Mouse (Mus musculus) mouse embryonic stem cell (cell line): Measurements from ENCODE around the gene Cep95.

Source experiments
- in situ Hi-C, 2 experiments: fragments of 300-500 bp; cut with MboI; formaldehyde crosslinking; loops; 1 replicate in 1 of 2; 3 replicates in 1 of 2; pipeline ENCODE4 v1.14.3; 2019 to 2020; ENCODE audit warnings: low sequenced_read_pairs in 2 of 2, low pct_unique_long_range_greater_than_20kb in 1 of 2, mixed read lengths in 1 of 2; ENCODE audit not compliant: unreplicated experiment in 1 of 2

Gene Cep95

DNA sequence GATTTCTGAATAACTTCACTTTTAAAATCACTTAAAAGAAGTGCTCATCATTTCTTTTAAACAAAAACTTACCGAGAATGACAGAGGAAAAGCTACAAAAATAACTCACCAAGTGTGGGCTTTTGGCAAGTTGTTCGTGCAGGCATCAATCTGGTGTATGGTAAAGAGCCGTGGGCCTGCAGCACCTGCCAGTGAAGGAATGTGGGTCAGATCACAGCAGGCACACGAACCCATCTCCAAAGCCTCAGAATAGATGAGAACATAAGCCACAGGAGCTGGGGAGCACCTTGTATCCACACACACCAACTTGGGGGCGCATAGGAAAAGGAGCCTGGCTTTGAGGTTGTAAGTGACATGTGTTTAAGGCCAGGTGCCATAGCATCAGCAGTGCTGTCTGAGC lies 33.9 kb downstream of the Cep95 start:
- in situ Hi-C loops, result no loop called here

DNA sequence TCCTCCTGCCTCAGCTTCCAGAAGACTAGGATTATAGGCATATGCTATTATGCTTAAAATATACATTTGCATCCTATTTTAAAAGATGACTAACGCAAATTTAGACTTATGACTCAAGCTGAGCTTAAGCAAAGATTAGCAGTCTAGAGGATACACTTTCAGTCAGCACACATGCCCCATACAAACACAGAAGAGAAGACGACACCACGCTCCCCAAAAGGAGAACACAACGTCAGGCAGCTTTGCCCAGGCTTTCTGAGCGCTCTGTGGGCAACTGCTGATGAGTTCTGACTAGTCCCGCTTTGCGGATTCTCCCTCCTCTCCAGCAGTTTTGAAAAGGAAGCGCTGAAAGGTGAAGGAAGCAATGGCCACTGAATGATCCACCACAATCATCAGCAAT lies 34.7 kb downstream of the Cep95 start:
- in situ Hi-C loops, result no loop called here

DNA sequence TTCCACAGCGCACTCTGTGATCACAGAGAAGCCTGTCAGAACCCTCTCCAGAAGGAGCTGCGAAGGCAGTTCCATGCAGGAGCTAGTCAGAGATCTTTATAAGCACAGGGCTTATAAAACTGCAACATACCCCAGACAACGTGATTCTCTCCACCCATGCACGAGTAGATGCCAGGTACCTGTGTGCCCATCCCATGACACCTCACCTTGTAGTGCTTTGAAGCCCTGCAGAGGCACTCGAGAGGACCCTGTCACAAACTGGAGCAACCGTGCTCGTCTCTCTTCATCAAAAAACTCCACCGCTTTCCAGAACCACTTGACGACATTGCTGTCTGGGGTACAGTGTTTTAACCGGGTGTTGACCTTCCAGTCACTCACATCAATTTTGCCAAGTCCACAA lies 35.4 kb downstream of the Cep95 start:
- in situ Hi-C loops, result no loop called here

DNA sequence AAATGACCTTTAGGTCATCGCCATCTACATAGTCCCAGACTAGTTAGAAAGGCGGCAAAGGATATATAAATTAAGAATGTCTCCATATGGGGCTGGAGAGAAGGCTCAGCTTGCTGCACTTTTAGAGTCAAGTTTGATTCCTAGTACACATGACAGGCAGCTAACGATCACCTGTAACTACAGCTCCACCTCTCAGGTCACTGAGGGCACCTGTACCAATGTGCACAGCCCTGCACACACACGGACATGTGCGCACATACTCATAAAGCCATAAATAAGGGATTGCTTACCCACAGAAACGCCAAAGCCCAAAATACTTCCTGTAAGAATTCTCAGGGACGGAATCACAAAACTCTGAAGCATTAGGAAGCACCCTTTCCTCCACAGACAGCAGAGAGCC lies 39.0 kb downstream of the Cep95 start:
- in situ Hi-C loops, result no loop called here

DNA sequence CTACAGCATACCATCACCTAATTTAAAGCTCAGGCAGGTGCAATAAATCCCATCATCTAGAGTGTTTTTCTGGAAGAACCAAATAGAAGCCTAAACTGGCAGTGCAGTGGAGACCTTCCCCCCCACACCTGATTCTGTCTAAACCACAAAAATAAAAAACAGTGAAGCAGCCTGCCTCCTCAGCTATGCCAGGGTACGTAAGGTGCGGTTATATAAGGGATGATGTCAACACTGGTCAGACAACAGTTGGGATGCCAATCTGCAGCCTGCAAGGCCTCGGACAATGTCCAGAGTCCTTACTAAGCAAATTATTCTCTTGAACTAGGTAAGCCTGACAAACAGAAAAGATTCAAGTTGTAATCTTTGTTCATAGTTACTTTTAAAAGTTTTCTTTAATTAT lies 53.0 kb downstream of the Cep95 start:
- in situ Hi-C loops, result loop anchor here in 1 of 2 experiments (10.0 kb wide), 1 partner anchor 133 kb away; no protein-coding TSS in a partner anchor

DNA sequence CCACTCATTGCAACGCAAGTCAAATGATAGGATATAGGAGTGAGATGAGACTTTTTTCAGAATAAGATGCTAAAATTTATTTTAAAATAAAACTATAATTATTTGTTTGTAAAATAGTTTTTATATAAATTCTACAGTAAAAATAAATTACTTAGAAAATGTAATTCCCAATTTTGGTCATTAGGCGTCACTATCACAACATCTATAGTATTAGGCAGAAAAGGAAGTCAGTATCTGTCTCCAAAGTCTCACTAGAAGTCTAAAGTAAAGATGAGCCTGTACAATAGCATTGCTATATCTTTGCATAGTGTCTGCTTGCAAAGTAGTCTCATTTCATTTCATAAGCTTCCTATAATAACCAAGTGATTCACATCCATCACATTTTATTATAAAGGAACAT lies 62.4 kb downstream of the Cep95 start:
- in situ Hi-C loops, result no loop called here
